Mouse (Mus musculus) bone marrow macrophage, adult 2 months (primary cell): ENCODE results near the gene Slc18a2.

ENCODE experiments used
- CTCF ChIP-seq: IDR thresholded peaks from 2 replicates; pipeline ENCODE4 v1.5.1; 2012; ENCODE audit warnings: low read depth, mild to moderate bottlenecking, low read length, moderate library complexity
- POLR2A ChIP-seq: IDR thresholded peaks from 2 replicates; pipeline ENCODE4 v1.6.1; 2012; ENCODE audit warnings: mild to moderate bottlenecking, low read depth, low read length, borderline replicate concordance

DNA sequence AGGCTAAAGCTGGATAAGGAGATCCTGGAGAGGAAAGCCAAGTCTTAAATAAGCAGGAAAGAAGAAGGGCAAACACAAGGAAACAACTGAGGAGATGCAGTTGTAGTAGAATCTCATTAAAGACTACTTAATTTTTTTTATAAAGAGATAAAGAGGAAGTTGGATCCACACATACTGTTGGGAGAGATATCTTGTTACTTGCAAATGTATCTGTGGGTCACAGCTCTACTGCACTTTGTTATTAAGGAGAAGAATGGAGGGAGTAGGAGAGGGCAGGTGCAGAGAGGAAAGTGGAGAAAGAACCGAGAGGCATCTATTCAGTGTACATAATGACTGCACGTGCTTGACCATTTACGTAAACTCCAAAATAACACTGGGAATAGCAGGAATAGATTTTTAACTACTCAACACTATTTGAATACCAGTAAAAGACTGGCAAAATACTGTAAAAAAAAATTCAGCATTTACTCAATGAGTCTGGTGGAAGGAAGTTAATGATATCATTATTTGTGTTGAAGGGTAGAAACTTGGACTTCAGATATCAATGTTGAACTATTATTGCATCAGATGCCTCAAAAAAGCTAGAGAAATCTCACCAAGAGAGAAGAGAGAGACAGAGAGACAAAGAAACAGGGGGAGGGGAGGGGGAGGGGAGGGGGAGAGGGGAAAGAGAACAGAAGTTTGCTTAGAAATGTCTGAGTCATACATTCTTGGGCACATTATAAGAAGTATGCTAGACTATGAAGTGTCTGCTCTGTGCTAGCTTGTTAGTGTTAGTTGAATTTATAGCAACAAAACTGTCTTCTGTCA lies 77.4 kb downstream of the Slc18a2 start:
- TF ChIP-seq CTCF: no peak
- TF ChIP-seq POLR2A: no peak
